Mouse (Mus musculus) liver, adult 2 months (tissue): Measurements from ENCODE around the gene Man2b1.

Experiments used
- CTCF ChIP-seq: fragments of 200-500 bp; IDR thresholded peaks from 2 replicates; pipeline ENCODE4 v1.5.1; 2011; ENCODE audit warnings: low read depth, low read length, control low read depth
- POLR2A ChIP-seq: fragments of 200-500 bp; IDR thresholded peaks from 2 replicates; pipeline ENCODE4 v1.6.1; 2011; ENCODE audit warnings: low read length, control low read depth; ENCODE audit not compliant: insufficient read depth; ENCODE audit errors: extremely low read depth

GRCm38 (mm10) chr8:85067155-85067554, 15.9 kb upstream of the Man2b1 start:
- TF ChIP-seq POLR2A (no peak), CTCF (no peak)
